Mouse (Mus musculus) erythroblast, embryonic 14.5 days (primary cell): ENCODE measurements around the gene Nrros. TPM values are rescaled to one million over a fixed set of nuclear protein-coding genes. Genes with fewer than 3 reads are reported as not detected.
A peak's percentile ranks its signal among the peaks of the same experiment; 100 is the strongest.
"Not testable (repeated sequence)": the region's sequence is repeated elsewhere in the genome, so short reads cannot be mapped to it uniquely, and the experiment has no call there.

Source experiments
- H3K27me3 ChIP-seq: 2 replicates; pipeline ENCODE4 v1.6.1; 2012; ENCODE audit warnings: inconsistent platforms; ENCODE audit not compliant: control insufficient read depth
- H3K36me3 ChIP-seq: 2 replicates; pipeline ENCODE4 v1.6.1; 2012; ENCODE audit warnings: mild to moderate bottlenecking, inconsistent platforms; ENCODE audit not compliant: control insufficient read depth
- H3K4me1 ChIP-seq: 2 replicates; pipeline ENCODE4 v1.6.1; 2012; ENCODE audit warnings: inconsistent platforms; ENCODE audit not compliant: control insufficient read depth
- H3K4me3 ChIP-seq: replicated peaks from 2 replicates; pipeline ENCODE3; 2012; ENCODE audit warnings: moderate library complexity, mild to moderate bottlenecking, inconsistent platforms
- H3K9me3 ChIP-seq: 2 replicates; pipeline ENCODE4 v1.6.1; 2012; ENCODE audit warnings: low read length, inconsistent platforms, mixed read lengths; ENCODE audit not compliant: control insufficient read depth
- GATA1 ChIP-seq: IDR thresholded peaks from 2 replicates; pipeline ENCODE4 v1.6.1; 2012; ENCODE audit warnings: low read length, inconsistent platforms, mixed read lengths
- TAL1 ChIP-seq: IDR thresholded peaks from 3 replicates; pipeline ENCODE4 v1.6.1; 2012; ENCODE audit warnings: low read length, inconsistent platforms, mixed read lengths
- polyA plus RNA-seq: library from polyadenylated mRNA; stranded (reverse); fragments of >175 nt; gene quantifications from 2 replicates; pipeline ENCODE4 v1.2.3, GENCODE M21; 2012

Nrros gene
- polyA plus RNA-seq, 1 experiment: 0.60 TPM

- H3K4me1 ChIP-seq: peaks cover 34% of the 10 kb centered on the region
- H3K9me3 ChIP-seq: no peaks in the 10 kb centered on the region
- no peaks in the 10 kb centered on the region for H3K27me3 ChIP-seq
- H3K36me3 ChIP-seq: no peaks in the 10 kb centered on the region
- TF ChIP-seq GATA1: no peak
- no peak overlapping the region for H3K4me3 ChIP-seq
These were observed 54.3 kb downstream of the Nrros start for GRCm38 (mm10) chr16:32110951-32111699.

- Histone ChIP-seq H3K4me1 (peaks cover 10% of the 10 kb centered on the region), H3K27me3 (no peaks in the 10 kb centered on the region), H3K4me3 (no peak overlapping the region), H3K36me3 (no peaks in the 10 kb centered on the region; the same call in 1 of the 2 replicates), H3K9me3 (peaks cover 2% of the 10 kb centered on the region; the same call in 1 of the 2 replicates)
- TF ChIP-seq TAL1: no peak
- no peak for TF ChIP-seq GATA1
These were observed 56.8 kb downstream of the Nrros start for GRCm38 (mm10) chr16:32108578-32108977.

- Histone ChIP-seq H3K9me3 (peaks cover 2% of the 10 kb centered on the region; the same call in 1 of the 2 replicates), H3K36me3 (no peaks in the 10 kb centered on the region; the same call in 1 of the 2 replicates), H3K4me1 (peaks cover 6% of the 10 kb centered on the region), H3K27me3 (no peaks in the 10 kb centered on the region), H3K4me3 (no peak overlapping the region)
- TF ChIP-seq TAL1 (no peak), GATA1 (no peak)
These were observed 57.2 kb downstream of the Nrros start for GRCm38 (mm10) chr16:32108170-32108569.

- TF ChIP-seq GATA1 (no peak), TAL1 (no peak)
- Histone ChIP-seq H3K4me1 (peaks cover under 1% of the 10 kb centered on the region; the same call in 1 of the 2 replicates), H3K4me3 (no peak overlapping the region), H3K36me3 (no peaks in the 10 kb centered on the region; the same call in 1 of the 2 replicates), H3K9me3 (peaks cover 2% of the 10 kb centered on the region; the same call in 1 of the 2 replicates), H3K27me3 (no peaks in the 10 kb centered on the region)
These were observed 57.9 kb downstream of the Nrros start for GRCm38 (mm10) chr16:32107342-32108045.

GRCm38 (mm10) chr16:32105698-32106097, 59.7 kb downstream of the Nrros start:
- Histone ChIP-seq H3K27me3 (no peaks in the 10 kb centered on the region), H3K4me1 (no peaks in the 10 kb centered on the region), H3K4me3 (no peak overlapping the region), H3K9me3 (peaks cover 2% of the 10 kb centered on the region; the same call in 1 of the 2 replicates), H3K36me3 (no peaks in the 10 kb centered on the region; the same call in 1 of the 2 replicates)
- no peak for TF ChIP-seq TAL1
- no peak for TF ChIP-seq GATA1

GRCm38 (mm10) chr16:32102295-32102694, 63.1 kb downstream of the Nrros start:
- Histone ChIP-seq H3K9me3 (peaks cover 2% of the 10 kb centered on the region; the same call in 1 of the 2 replicates), H3K36me3 (no peaks in the 10 kb centered on the region; the same call in 1 of the 2 replicates), H3K4me1 (peaks cover 19% of the 10 kb centered on the region), H3K27me3 (no peaks in the 10 kb centered on the region), H3K4me3 (no peak overlapping the region)
- TF ChIP-seq TAL1 (no peak), GATA1 (no peak)

- Histone ChIP-seq H3K27me3 (no peaks in the 10 kb centered on the region), H3K4me1 (peaks cover 19% of the 10 kb centered on the region), H3K4me3 (peak within 1 kb of the TSS; percentile 83), H3K9me3 (no peaks in the 10 kb centered on the region), H3K36me3 (peaks cover under 1% of the 10 kb centered on the region; the same call in 1 of the 2 replicates)
- TF ChIP-seq TAL1 (no peak), GATA1 (no peak)
These were observed 65.7 kb downstream of the Nrros start, which contains the start of the genes Pigx and Cep19 for GRCm38 (mm10) chr16:32099638-32100150. Gene Pigx (minus strand): TSS chr16:32099740. Gene Cep19 (plus strand): TSS chr16:32099800.

- TF ChIP-seq TAL1 (no peak), GATA1 (no peak)
- peaks cover 2% of the 10 kb centered on the region; the same call in 1 of the 2 replicates for H3K36me3 ChIP-seq
These were observed 66.3 kb downstream of the Nrros start for GRCm38 (mm10) chr16:32098897-32099637.

GRCm38 (mm10) chr16:32097757-32098156, 67.6 kb downstream of the Nrros start:
- H3K4me3 ChIP-seq, H3K36me3 ChIP-seq, H3K9me3 ChIP-seq, H3K27me3 ChIP-seq: not testable (repeated sequence)
- H3K4me1 ChIP-seq: peaks cover 19% of the 10 kb centered on the region

More at GRCm38 (mm10) chr16:32098897-32099637, 66.3 kb downstream of the Nrros start:
- Histone ChIP-seq H3K4me3 (peak overlapping the region; percentile 83), H3K9me3 (no peaks in the 10 kb centered on the region), H3K4me1 (peaks cover 19% of the 10 kb centered on the region), H3K27me3 (no peaks in the 10 kb centered on the region)
